Mouse (Mus musculus): ENCODE measurements around the gene Bcl9l. TPM values are rescaled to one million over a fixed set of nuclear protein-coding genes. Genes with fewer than 3 reads are reported as not detected.

Gene Bcl9l
- total RNA-seq, 4 experiments from 2014 or later: 61.8 to 68.3 (median 64.9) TPM

DNA sequence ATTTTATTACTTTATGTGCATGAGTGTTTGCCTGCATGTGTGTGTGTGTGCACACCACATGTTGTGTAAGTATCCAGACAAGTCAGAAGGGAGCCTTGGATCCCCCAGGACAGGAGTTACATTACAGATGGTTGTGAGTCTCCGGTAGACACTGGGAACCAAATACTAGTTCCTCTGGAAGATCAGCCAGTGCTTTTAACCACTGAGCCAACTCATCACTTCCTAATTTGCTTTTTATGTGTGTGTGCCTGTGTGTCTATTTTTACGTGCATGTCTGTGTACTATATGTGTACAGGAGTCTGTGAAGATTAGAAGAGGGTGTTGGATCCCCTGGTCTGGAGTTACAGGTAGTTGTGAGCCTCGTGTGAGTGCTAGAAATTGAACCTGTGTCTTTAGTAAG is 58.1 kb downstream of the Bcl9l start:
- DNase-seq (ENCODE audit: low spot score in 2 of 2): no peak

DNA sequence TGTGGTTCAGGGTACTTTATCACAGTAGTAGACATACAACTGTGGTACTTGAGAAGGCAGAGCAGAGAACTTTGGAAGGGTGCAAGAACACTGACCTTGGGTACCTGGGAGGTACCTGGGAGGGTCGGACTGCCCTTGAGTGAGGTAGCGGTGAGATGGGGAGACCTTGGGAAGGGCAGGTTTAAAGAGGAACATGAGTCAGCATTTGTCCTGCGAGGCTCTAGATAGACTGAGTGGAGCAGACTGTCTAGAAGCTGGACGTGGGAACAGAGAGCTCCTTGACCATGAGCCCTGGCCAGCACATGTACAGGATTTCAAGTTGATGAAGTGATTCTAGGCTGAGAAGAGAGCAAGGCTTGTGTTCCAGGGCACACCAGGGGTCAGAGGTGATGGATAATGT is 59.7 kb downstream of the Bcl9l start:
- no peak for DNase-seq (ENCODE audit: low spot score in 2 of 2)

DNA sequence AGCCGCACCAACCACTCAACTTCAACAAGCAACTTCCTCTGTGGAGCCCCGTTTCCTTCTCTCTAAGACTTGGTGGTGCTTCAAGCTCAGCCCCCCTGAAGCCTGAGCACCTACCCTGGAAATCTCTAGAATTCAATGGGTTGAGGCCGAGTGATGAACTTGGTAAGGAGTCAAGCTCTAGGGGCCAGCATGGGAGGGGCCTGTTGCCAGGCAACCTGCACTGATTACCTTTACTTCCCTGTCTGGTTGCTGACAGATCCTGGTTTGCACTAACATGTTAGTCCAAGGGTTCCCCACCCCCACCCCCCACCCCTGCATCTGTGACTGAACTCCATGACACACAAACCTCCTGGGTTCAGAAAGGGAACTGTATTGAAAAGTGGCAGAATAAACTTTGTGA is 62.4 kb downstream of the Bcl9l start:
- no peak for DNase-seq (ENCODE audit: low spot score in 2 of 2)

DNA sequence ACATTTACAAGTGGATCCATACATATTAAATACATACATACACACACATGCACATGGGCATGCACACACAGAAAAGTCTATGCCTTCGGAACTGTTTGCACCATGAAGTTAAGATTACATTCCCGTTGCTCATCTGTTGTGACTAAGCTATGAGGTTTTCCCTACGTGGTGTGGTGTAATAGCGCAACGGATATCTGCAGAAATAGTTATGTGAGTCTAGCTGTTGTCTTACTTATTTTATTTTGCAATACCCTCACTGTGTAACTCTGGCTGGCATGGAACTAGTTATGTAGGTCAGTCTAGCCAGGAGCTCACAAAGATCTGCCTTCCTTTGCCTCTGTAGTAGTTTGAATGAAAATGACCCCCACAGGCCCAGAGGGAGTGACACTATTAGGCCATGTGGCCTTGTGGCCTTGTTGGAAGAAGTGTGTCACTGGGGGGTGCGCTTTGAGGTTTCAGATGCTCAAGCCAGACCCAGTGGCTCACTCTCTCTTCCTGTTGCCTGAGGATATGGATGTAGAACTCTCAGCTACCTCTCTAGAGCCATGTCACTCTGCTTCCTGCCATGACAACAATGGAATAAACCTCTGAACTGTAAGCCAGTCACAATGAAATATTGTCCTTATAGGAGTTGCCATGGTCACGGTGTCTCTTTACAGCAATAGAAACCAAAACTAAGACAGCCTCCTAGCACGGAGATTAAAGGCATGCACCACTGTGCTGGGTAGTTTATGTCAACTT is 66.0 kb downstream of the Bcl9l start:
- DNase-seq (ENCODE audit: low spot score in 2 of 2): no peak

DNA sequence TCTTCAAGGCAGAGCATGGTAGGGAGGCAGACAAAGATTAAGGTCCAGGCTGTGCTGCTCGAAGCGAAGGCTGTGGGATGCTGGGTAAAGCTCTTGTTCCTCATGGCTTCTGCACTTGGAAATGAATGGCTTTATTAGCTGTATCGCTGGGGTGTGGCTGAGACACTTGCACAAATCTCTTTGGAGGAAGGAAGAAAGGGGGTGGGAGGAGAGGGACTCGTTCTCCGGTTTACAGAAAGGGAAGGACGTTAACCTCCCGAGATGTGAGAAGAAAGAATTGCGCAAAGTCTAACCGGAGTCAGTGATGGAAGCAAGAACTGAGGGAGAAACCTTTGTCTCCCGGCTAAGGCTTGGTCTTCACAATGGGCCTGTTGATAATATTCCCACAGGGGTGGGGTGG is 68.5 kb downstream of the Bcl9l start:
- no peak for DNase-seq (ENCODE audit: low spot score in 2 of 2)

DNA sequence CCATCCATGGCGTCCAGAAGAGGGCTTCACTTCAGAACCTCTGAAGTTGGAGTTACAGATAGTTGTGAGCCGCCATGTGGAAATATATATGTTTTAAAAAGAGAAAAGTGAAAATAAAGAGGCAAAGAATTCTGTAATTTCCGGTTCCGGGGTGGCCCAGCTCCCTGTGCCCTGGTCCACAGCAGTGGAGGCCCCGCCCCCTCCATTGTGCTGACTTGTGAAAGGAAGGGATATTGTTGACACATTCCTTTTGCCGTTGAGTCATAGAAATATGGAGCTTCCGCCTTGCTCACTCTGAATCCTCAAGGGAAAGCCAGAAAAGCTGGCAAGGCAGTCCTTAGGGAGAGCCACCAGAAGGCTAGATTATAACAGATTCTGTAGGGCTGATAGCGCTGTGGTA is 69.5 kb downstream of the Bcl9l start:
- DNase-seq (ENCODE audit: low spot score in 2 of 2): no peak

Other genes with a start within 250 kb of the Bcl9l start
- 10 to 100 TPM; 58.7 to 75.3 (median 65.0) TPM for gene Cbl, start 248.8 kb upstream of the Bcl9l start, total RNA-seq (2022)
- 10 to 100 TPM in 1 of 4 experiments, 1 to 10 TPM in 3; 2.4 to 10.2 (median 4.0) TPM for gene Ccdc153, start 242.1 kb upstream of the Bcl9l start, total RNA-seq (2022)
- gene Pdzd3, start 231.4 kb upstream of the Bcl9l start, total RNA-seq (2022): 1 to 10 TPM in 3 of 4 experiments, under 1 TPM in 1; 0.49 to 2.0 (median 1.1) TPM
- gene Nlrx1, start 214.2 kb upstream of the Bcl9l start, total RNA-seq (2022): 10 to 100 TPM in 3 of 4 experiments, 1 to 10 TPM in 1; 8.7 to 13.1 (median 10.5) TPM
- gene Abcg4, start 194.2 kb upstream of the Bcl9l start, total RNA-seq (2022): 10 to 100 TPM; 69.2 to 77.6 (median 71.1) TPM
- 10 to 100 TPM; 32.0 to 40.3 (median 38.4) TPM for gene Hinfp, start 177.2 kb upstream of the Bcl9l start, total RNA-seq (2022)
- gene C2cd2l, start 162.5 kb upstream of the Bcl9l start, total RNA-seq (2022): 100 to 1,000 TPM; 177 to 228 (median 205) TPM
- 10 to 100 TPM; 15.1 to 19.7 (median 16.1) TPM for gene Dpagt1, start 156.8 kb upstream of the Bcl9l start, total RNA-seq (2022)
- 10 to 100 TPM; 40.3 to 44.3 (median 41.6) TPM for gene H2afx, start 148.1 kb upstream of the Bcl9l start, total RNA-seq (2022)
- gene Hmbs, start 138.6 kb upstream of the Bcl9l start, total RNA-seq (2022): 10 to 100 TPM; 20.2 to 26.9 (median 25.3) TPM
- 10 to 100 TPM; 56.4 to 64.6 (median 60.9) TPM for gene Vps11, start 121.2 kb upstream of the Bcl9l start, total RNA-seq (2022)
- 100 to 1,000 TPM in 3 of 4 experiments, 10 to 100 TPM in 1; 96.8 to 147 (median 121) TPM for gene Hyou1, start 103.3 kb upstream of the Bcl9l start, total RNA-seq (2022)
- 10 to 100 TPM; 24.0 to 29.5 (median 28.1) TPM for gene Slc37a4, start 86.0 kb upstream of the Bcl9l start, total RNA-seq (2022)
- 100 to 1,000 TPM; 739 to 859 (median 825) TPM for gene Rps25, start 75.7 kb upstream of the Bcl9l start, total RNA-seq (2022)
- 10 to 100 TPM; 63.7 to 73.0 (median 68.9) TPM for gene Trappc4, start 75.2 kb upstream of the Bcl9l start, total RNA-seq (2022)
- 10 to 100 TPM; 21.1 to 24.9 (median 23.4) TPM for gene Ccdc84, start 64.3 kb upstream of the Bcl9l start, total RNA-seq (2022)
- not detected for gene Foxr1, start 41.7 kb upstream of the Bcl9l start, total RNA-seq (2022)
- gene Upk2, start 27.8 kb upstream of the Bcl9l start, total RNA-seq (2022): not detected
- not detected for gene Cxcr5, start 79.1 kb downstream of the Bcl9l start, total RNA-seq (2022)
- 100 to 1,000 TPM; 130 to 145 (median 134) TPM for gene Ddx6, start 122.1 kb downstream of the Bcl9l start, total RNA-seq (2022)
- not detected for gene Treh, start 190.4 kb downstream of the Bcl9l start, total RNA-seq (2022)

Data from layer of hippocampus, adult 8-10 months (tissue).